Mouse (Mus musculus): Measurements from ENCODE around the gene Slc22a7.

- TF ChIP-seq POLR2A (IDR thresholded peaks at IDR 0.05; ENCODE audit: extremely low read depth, insufficient read depth, low read length) (no peak), CTCF (IDR thresholded peaks at IDR 0.05; ENCODE audit: extremely low read depth, insufficient read depth, low read length) (no peak)
Observed at GRCm38 (mm10) chr17:46384061-46384801, 54.0 kb downstream of the Slc22a7 start.

Data from cortical plate, adult 2 months (tissue).